Mouse (Mus musculus) c-Kit-negative CD71-positive TER-119-positive erythroid progenitor cells, embryonic 14.5 days (primary cell): ENCODE data around the gene Fdxacb1.

Experiments used
- DNase-seq: peaks from one replicate; pipeline ENCODE4 v3.0.0-alpha.2; 2013; ENCODE audit warnings: low read depth, low spot score

Gene Fdxacb1

DNA sequence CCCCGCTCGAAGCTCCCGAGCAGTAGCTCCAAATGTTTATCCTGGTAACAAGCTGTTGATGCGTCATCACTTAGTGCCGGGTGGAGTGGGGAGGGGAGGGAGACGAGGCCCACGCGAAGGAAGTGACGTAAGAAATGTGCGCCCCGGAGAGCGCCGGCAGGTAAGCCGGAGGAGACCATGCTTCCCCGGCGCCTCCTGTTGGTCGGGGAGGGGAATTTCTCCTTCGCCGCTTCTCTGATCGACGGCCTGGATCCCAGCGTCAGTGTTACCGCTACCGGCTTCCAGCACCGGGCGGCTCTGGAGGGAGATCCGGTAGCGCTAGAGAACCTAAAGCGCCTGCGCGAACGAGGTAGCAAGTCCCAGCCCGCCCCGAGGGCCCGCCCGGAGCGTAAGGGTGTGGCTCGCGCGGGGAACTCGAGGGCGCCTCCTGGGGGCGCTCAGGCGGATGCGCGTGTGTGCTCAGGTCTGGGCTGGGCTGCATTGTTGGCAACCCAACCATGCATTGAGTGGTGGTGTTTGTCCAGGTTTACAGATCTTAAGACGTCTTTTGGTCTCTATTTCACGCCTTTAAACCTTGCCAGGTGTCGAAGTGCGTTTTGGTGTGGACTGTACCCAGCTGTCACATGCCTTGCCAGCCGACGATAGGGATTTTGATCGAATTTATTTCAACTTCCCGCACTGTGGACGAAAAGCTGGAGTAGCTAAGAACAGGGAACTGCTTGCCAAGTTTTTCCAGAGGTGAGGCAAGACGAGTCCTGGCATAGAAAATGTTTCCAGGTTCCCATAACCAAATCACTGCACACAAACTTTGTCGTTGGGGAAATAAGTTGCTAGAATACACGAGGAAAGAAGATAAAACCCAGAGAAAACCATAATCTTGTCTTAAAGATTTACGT lies at the start of gene Fdxacb1:
Gene Fdxacb1, plus strand, starts transcription at position 130 of the 896 bp plus-strand sequence.
- DNase-seq = peak; percentile 97

DNA sequence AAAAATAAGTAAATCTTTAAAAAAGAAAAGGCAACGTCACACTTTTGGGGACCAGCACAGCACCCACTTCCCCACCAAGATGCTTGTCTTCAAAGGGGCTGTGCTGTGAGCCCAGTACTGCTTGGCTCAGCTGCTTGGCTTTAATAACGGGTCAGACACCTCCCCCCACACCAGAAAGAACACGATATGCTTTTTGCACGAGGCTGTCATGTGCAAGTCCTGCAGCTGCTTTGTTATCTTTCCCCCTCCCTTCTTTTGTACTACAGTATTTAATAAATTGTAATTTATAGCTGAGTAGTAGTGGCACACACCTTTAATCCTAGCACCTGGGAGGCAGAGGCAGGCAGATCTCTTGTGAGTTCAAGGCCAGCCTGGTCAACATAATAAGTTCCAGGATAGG lies 49.2 kb upstream of the Fdxacb1 start:
- no peak for DNase-seq

DNA sequence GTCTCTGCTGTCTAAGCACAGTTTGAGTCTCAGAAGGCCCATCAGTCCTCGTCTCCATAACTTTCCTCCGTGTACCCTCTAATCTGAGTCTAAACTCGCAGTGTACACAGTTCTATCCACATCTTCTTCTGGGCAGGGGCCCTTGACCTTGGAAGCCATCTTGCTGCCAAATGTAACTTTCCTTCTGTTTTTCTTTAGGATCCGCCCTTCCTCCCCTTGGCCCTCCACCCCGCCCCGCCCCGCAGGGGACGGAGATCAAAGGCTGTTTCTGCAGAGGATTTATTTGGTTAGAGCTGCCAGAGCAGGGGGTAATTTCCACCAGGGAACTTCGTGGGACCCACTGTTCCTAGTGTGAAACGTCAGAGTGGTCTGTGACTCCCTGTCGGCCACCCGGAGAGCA lies 47.0 kb upstream of the Fdxacb1 start:
- DNase-seq = no peak

DNA sequence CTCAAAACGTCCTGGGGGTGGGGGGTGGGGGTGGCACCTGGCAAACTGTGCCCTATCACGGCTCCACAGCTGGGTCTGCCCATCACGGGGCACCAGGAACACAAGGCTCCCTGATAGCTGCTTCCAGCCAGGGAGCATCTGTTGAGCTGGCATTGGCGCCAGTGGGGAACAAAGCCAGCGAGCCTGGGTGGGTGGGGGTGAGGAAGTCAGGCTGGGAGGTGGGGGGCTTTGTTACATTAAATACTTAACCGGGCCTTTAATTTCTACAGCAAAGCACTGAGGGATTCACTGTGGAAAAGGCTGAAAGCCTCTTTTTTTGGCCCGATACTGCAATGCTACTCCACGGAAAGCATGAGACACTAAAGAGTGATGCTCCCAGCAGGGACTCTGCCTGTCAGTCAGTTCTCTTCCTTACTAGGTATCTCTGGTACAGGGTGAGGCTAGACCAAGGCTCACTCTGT lies 45.6 kb upstream of the Fdxacb1 start:
- DNase-seq = no peak

DNA sequence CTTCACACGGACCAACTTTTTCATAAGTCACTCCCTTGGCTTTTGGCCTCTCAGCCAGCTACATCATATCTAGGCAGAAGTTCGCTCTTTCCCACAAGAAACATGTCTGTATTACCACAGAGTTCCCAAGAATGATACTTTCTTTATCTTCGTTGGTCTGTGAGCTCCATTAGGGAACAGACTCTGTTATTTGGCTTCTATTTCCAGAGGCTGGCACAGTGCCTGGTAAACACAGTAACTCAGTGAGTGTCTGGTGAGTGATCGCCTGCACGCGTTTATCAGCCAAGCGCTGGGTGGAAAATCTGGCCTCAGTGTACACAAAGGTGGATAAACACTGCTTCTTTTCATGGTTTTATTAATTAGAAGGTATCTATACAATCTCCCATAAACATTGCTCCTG lies 44.6 kb upstream of the Fdxacb1 start:
- no peak for DNase-seq

DNA sequence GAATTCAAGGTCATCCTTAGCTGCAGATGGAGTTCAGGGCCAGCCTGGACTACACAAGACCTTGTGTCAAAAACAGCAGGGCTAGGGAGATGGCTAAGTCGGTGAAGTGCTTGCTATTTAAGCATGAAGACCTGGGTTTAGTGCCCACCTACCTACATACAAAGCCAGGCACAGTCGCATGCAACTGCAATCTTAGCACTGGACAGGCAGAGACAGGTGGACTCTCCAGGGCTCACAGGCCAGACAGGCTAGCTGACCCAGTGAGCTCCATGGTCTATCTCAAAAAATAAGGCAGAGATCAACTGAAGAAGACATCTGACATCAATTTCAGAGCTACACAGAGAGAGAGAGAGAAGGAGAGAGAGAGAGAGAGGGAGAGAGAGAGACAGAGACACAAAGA lies 43.9 kb upstream of the Fdxacb1 start:
- DNase-seq = no peak

DNA sequence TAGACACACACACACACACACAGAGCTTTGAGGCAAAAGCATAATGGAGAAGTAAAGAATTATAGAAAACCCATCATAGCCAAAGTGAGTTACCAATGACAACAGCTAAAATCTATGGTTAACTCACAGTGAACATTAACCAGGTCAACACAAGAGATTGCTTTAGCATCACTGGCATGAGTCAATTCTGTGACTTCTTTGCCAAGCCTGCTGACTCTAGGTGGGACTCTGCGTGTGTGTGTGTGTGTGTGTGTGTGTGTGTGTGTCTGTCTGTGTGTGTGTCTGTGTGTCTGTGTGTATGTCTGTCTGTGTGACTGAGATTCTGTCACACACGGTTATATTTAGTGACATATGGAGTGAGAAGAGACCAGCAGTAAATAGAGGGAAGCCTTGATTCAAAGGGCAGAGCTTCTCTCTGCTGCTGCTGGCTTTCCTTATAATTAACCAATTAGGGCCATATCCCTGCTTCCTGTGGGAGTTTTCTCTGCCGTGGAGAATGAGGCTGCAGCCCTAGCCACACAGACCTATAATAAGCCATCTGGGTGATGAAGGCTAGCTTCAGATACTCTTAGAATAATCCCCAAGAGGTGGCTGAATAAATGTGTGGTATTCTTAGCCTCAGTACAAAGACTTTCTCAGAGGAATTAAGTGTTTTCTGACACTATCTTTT lies 43.2 kb upstream of the Fdxacb1 start:
- DNase-seq = no peak

DNA sequence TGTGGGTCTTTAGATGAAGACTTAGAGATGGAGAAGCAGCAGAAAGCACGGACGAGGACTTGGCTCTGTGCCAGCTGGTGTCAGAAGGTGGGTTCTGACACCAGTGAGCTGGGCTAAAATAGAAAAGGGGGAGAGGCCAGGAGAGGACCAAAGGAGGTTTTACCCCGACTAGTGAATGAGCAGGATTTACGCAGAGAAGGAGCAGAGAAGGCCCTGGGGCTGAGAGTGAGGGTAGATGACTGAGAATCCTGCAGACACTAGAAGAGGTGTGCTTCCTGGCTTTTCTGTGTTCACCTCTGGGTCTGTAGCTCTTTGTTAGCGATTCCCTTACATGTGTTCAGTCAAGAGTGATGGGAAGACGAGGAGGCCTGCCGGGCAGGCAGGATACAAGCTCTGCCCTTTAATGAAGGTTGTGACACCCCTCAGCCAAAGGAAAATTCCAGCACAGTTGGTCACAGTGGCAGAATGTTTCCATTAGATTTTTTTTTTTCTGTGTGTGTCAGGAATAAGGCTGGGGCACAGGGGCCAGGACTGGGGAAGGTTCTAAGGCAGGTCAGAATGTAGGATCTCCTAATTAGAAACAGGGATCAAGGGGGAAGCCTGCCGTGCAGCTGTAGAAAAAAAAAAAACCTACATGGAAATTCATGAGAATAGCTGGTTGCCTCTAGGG lies 42.0 kb upstream of the Fdxacb1 start:
- no peak for DNase-seq

DNA sequence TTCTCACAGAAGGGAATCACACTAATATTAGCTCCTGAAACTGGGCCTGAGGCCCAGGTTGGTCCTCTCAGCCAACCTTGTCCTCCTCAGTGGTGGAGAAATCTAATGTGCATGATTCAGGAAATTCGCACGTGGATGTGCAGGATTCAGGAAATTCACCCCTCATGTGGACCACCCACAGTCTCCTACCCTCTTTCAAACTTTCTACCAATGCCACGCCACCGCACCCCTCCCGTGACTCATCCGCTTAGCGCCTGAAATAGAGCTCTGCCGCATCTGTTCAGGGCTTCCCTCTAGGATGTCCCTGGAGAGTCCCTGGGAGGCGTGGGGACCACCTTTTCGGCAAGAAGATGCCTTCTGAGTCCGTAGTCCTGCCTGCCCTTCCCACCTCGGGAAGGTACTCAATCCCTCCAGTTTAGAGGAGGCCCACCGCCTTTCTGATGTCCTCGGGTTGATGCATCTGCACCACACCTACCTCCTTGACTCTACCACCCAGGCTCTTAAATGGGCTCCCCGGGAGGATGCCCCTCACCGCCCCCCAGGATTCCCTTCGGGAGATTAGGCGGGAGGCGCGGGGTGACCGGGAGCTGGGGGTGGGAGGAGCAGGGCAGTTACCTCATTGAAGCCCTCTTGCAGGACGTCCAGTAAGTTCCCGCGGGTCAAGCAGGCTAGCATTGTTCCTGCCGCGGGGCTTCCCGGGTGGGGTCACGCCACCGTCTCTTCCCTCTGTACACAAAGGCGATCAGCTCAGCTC lies 40.7 kb upstream of the Fdxacb1 start:
- DNase-seq = no peak

DNA sequence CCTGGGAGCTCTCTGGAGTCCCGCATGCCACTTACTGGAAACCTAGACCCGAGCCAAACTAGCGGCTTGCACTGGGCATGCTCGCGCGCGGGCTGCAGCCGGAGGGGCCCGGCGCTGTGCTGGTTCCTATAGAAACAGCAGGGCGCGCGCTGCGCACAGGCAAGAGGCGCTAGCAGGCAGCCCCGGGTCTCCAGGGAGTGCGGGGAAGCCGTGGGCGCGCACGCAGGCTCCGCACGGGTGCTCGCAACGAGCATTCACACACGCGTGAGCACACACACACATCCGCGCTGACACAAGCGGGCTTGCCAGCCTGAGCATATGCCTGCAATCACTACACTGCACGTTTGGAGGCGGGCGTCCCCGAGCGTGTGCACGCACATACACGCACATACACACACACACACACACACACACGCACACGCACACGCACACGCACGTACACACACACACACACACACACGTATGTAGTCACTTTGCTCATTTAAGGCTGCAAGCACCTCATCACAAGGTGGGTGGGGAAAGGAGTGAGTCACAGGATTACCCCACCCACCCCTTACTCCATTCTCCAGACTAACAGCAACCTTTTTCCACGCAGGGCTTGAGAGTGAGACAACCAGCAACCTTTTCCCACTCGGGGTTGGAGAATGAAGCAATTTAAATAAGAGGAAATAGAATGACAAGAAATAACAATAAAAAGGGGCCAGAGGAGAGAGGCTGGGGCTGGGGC lies 39.9 kb upstream of the Fdxacb1 start:
- DNase-seq = no peak

DNA sequence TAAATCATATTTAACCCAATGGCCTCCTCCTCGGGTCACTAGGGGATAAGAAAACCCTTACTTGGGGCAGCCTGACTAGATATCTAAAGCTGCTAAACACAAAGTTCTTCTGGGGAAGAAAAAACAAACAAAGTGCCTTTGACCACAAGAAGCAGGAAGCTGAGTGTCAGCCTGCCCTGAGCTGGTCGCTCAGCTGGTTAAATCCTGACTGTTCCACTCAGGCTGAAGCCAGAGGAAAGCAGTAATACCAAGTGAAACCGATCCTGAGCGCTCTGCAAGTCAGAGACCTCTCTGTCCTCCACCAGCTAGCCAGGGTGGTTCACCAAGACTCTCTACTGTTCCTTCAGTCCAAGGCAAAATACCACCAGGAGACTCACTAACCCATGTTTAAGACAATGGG lies 38.4 kb upstream of the Fdxacb1 start:
- no peak for DNase-seq

DNA sequence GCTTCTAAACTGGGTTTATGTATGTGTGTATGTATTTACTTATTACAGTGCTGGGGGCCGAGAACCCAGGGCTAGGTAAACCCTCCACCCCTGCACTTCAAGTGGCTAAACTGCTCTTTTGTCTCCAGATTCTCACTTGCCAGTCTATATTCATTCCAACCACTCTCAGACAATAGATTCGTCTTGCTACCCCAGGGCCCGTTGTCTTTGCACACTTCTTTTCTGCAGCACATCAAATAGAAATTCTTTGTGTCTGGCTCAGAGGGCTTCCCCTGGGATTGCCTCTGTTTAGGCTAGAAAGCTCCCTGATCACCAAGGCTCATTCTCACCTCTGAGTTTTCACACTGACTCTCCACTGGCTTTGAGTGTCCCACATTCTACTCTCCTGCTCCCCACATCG lies 35.5 kb upstream of the Fdxacb1 start:
- DNase-seq = no peak

DNA sequence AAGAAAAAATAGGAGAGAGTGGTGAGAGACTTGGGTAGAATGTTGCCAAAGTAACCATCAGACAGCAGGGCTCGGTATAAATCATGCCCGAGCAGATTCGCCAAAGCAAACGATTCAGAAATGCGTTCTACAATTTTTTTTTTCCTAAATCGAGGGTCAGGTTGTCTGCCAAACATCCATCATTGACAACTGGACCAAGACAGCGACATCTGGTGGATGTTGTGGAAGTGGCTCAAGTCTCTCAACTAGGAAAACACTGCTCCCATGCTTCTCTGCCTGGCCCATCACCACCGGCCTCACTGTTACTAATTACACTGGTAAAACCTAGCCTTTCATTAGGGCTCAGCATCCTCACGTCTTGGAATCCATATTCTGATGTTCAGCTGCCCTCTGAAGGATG lies 33.0 kb upstream of the Fdxacb1 start:
- DNase-seq = peak; percentile 5

DNA sequence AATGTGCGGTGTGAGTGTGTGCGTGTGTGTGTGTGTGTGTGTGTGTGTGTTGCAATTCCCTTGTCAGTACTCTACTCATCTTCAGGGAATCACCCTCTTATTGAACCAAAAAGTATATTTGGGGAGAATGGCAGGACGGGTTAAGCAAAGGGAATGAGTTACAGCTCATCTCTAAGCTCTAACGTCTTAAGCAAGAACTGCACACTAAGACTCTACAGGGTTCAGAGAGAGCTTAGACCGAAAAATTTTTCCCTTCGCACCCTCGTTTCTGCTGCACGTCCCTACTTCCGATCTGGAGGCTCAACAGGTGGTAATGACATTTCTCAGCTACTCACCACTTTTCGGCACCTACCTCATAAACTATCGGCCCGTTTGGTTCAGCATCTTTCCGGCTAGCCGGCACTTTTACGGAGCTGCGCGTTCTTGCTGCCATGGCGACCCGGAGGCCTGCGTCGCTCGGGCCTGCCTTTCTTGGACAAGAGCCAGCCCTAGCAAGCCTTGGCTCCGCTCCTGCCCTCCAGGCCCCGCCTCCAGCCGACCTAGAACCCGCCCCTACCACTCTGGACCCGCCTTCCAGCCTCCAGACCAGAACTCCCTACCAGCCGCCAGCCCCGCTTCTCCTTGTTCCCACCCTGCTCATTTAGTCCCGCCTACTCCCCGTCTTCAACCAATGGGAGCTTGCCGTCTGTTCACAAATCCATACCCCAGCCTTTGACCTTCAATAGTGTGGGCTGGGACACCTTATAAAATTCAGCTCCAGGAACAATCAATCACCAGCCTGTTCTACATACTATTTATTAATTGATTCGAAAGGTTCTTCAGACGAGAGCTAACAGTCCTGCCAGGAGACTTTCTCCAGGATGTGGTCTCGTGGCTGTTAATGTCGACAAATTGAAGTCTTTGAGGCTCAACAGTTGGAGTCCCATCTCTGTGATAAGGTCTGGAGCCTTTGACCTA lies 28.8 kb upstream of the Fdxacb1 start, which contains the start of gene Dixdc1:
Gene Dixdc1, minus strand, starts transcription at position 604 of the 957 bp plus-strand sequence.
- peak; percentile 46 for DNase-seq

DNA sequence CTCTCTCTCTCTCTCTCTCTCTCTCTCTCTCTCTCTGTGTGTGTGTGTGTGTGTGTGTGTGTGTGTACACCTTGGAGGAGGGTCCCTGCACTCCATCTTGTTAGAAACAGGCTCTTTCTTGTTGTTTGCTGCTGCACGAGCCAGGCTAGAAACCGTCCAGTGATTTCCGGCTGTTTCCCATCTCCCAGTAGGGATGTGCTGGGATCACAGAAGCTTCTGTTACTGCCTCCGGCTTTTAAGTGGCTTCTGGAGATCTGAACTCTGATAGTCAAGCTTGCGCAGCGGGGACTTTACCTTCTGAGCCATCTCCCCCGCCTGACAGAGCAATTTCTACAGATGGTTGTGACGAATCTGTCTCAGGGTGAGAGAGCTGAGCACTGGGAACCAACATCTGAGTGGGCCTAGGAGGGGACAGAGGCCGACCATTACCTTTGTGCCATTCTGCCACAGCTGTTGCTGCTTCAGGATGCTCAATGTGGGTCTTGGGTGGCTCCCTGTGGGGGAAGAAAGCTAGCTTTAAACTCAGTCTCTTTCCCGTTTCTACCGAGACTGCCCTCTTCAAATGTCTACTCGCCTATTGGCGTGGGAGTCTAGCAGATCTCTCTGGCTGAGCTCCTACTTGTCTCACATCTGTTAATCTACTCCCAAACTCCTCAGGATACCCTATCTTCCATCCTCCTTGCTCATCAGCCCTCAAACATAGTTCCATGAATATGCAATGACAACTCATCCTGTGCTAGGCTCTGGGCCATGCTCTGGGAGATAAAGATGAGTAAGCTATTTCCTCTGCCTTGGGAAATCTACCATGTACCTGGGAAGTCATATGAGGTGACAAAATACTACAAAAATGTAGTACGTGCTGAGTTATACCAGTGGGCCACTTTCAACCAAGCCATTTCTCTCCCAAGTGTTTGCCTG lies 26.9 kb upstream of the Fdxacb1 start:
- DNase-seq = no peak

DNA sequence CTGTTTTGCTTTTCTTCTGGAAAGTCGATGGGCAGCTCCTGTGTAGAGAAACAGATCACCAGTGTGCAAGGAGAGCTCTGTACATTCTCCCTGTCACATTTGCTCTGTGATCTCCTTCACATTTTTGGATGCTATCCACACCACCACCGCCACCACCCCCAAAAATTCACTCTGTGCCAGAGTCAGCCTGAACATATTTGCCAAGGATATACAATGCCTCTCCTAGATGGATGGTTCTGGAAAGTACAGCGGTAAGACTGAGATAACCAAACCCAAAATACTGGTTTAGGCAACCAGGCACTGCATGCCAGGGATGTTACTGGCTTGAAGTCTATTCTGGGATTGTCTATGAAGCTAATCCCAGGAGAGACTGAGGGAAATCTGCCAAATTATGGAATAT lies 25.8 kb upstream of the Fdxacb1 start:
- DNase-seq = no peak

DNA sequence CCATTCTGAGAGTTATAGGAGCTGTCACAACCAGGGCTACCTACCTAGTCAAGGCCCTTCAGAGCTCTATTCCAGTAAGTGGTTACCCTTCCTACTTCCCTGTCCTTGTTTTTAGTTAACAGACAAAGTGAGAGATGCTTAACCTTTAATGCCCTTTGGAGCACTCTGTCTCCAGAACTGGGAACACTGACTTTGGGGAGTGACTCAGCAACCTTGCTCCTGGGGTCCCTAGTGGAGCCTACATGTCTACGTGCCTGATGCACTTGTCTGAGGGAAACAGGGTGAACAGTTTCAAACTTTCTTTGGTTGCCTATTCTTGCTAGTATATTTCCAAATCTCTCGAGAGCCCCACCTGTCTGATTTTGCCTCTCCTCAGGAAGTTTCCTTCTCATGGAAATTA lies 25.3 kb upstream of the Fdxacb1 start:
- DNase-seq = no peak

DNA sequence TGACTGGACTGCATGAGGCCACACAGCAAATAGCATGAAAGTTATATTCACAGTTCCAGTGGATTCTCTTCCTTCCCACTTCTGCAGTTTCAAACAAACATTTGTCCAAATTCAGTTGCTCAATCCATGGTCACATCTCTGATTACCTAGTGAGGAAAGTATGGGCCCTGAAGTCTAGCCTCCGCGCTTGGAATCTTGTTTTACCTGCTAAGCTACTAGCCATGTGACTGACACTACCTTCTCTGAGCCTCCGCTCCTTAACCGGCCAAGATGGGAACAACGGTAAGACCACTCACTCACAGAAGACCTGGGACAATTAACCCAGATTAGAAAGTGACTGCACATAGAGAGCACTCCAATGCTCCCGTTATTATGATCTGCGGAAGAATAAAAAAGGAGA lies 22.2 kb upstream of the Fdxacb1 start:
- no peak for DNase-seq

DNA sequence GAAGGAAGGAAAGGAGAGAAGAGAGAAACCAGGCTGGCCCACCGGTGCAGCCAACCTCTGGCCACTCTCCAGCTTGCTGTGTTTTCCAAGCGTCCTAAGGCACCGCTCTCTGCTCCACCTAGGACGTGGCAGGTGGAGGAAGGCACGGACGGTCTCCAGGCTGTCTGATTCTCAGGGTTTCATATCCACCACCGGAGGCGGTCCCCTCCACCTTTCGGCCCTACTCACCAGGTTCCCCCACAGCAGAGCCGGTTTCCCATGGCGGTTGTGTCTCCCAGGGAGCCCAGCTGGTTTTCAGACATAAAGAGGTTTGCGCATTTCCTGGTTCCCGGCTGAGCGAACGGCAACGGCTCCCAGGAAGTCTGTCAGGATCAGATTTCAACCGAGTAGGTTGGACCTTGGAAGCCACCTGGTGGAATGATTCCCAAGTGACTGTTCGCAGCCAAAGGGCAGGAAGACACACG lies 21.8 kb upstream of the Fdxacb1 start, which contains the start of gene 2310030G06Rik:
Gene 2310030G06Rik, minus strand, starts transcription at position 323 of the 464 bp plus-strand sequence.
- DNase-seq = no peak
